Mouse (Mus musculus) splenic B cell, adult 2 months (primary cell): ENCODE results near the gene Col19a1.

Source experiments
- DNase-seq: peaks from one replicate; pipeline ENCODE4 v3.0.0-alpha.2; 2011; ENCODE audit warnings: low read depth, low spot score
- H3K27me3 ChIP-seq: 2 replicates; pipeline ENCODE4 v1.6.1; 2012; ENCODE audit warnings: mild to moderate bottlenecking, low read length, moderate library complexity, mixed read lengths; ENCODE audit not compliant: control insufficient read depth, poor library complexity, insufficient read depth, severe bottlenecking
- H3K36me3 ChIP-seq: 2 replicates; pipeline ENCODE4 v1.6.1; 2012; ENCODE audit warnings: mild to moderate bottlenecking, low read length, moderate library complexity, mixed read lengths; ENCODE audit not compliant: control insufficient read depth, poor library complexity, insufficient read depth, severe bottlenecking

The Col19a1 gene

GRCm38 (mm10) chr1:24240039-24240691, 347.1 kb downstream of the Col19a1 start:
- no peak for DNase-seq
- Histone ChIP-seq H3K36me3 (no peaks in the 10 kb centered on the region), H3K27me3 (no peaks in the 10 kb centered on the region)

GRCm38 (mm10) chr1:24236330-24236729, 350.9 kb downstream of the Col19a1 start:
- no peaks in the 10 kb centered on the region for H3K36me3 ChIP-seq
- DNase-seq, result no peak

GRCm38 (mm10) chr1:24231504-24232270, 355.6 kb downstream of the Col19a1 start:
- no peak for DNase-seq
- Histone ChIP-seq H3K36me3 (no peaks in the 10 kb centered on the region), H3K27me3 (no peaks in the 10 kb centered on the region; the same call in 1 of the 2 replicates)

More at GRCm38 (mm10) chr1:24236330-24236729, 350.9 kb downstream of the Col19a1 start:
- no peaks in the 10 kb centered on the region for H3K27me3 ChIP-seq

- H3K36me3 ChIP-seq, result no peaks in the 10 kb centered on the region
- no peak for DNase-seq
- no peaks in the 10 kb centered on the region; the same call in 1 of the 2 replicates for H3K27me3 ChIP-seq
These were observed 356.8 kb downstream of the Col19a1 start for GRCm38 (mm10) chr1:24230428-24230827.

GRCm38 (mm10) chr1:24229552-24229951, 357.7 kb downstream of the Col19a1 start:
- no peak for DNase-seq
- H3K36me3 ChIP-seq, result no peaks in the 10 kb centered on the region
- no peaks in the 10 kb centered on the region; the same call in 1 of the 2 replicates for H3K27me3 ChIP-seq

- no peak for DNase-seq
- H3K36me3 ChIP-seq, result no peaks in the 10 kb centered on the region
- no peaks in the 10 kb centered on the region; the same call in 1 of the 2 replicates for H3K27me3 ChIP-seq
These were observed 360.1 kb downstream of the Col19a1 start for GRCm38 (mm10) chr1:24226941-24227711.

- DNase-seq, result no peak
- Histone ChIP-seq H3K36me3 (no peaks in the 10 kb centered on the region), H3K27me3 (no peaks in the 10 kb centered on the region; the same call in 1 of the 2 replicates)
These were observed 361.3 kb downstream of the Col19a1 start for GRCm38 (mm10) chr1:24225825-24226526.

- DNase-seq, result no peak
- H3K36me3 ChIP-seq, result no peaks in the 10 kb centered on the region
These were observed 364.2 kb downstream of the Col19a1 start for GRCm38 (mm10) chr1:24222981-24223612.

GRCm38 (mm10) chr1:24222231-24222630, 365.0 kb downstream of the Col19a1 start:
- Histone ChIP-seq H3K36me3 (no peaks in the 10 kb centered on the region), H3K27me3 (no peaks in the 10 kb centered on the region)
- no peak for DNase-seq

More at GRCm38 (mm10) chr1:24222981-24223612, 364.2 kb downstream of the Col19a1 start:
- no peaks in the 10 kb centered on the region for H3K27me3 ChIP-seq

- DNase-seq, result no peak
- Histone ChIP-seq H3K36me3 (no peaks in the 10 kb centered on the region), H3K27me3 (no peaks in the 10 kb centered on the region)
These were observed 368.2 kb downstream of the Col19a1 start for GRCm38 (mm10) chr1:24219041-24219440.
